Mouse (Mus musculus) layer of hippocampus, adult 9-11 months (tissue): ENCODE results near the gene Ddx27.

Experiments used
- DNase-seq: peaks from one replicate; pipeline ENCODE4 v3.0.0; 2022

Gene Ddx27

DNA sequence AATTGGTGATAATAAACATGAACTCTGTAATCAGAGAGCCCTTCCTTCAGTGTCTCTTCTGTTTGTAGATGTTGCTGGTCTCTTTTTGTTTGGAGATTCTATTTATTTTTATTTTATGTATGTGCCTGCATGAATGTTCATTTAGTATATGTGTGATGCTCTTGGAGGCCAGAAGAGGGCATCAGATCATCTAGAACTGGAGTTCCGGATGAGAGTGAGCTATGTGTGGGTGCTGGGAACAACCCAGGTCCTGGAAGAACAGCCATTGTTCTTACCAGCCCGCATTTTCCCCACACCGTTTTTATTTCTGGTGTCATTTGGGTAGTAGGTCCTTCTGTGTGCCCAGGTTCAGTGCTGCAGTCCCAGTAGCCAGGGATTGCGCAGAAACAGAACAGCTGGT lies 15.5 kb downstream of the Ddx27 start:
- DNase-seq: no peak

DNA sequence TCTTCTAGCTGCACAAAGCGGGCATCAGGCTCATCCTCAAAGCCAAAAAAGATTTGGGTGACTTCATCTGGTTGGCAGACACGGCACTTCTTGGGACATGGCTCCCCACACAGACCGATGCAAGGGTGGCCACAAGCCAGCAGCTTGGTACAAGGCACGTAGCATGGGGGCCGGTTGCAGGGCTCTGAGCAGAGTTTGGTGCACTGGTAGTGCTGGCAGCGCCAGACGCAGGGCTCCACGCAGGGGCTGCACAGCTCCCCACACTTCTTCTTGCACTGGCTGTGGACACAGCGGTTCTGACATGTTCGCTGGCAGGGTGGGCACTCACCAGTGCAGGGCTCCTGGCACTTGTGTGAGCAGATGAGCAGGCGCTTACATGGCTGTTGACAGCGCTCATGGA lies 22.7 kb downstream of the Ddx27 start:
- no peak for DNase-seq

DNA sequence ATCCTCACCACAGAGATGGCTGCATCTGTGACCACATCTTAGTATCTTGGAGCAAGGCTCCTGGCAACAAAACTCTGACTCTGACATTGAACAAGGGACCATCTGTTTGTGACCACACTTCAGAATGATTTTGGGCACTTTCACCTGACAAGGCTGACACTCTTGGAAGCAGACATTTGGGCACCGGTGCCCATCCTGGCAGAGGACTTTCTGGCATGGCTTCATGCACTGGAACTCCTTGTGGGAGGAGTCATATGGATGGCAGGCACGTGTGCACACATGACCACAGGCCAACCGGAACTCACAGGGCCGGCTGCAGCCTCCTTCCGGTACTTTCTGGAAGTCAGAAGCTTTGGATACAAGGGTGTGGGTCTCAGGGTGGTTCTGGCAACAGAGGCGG lies 23.3 kb downstream of the Ddx27 start:
- DNase-seq: no peak

DNA sequence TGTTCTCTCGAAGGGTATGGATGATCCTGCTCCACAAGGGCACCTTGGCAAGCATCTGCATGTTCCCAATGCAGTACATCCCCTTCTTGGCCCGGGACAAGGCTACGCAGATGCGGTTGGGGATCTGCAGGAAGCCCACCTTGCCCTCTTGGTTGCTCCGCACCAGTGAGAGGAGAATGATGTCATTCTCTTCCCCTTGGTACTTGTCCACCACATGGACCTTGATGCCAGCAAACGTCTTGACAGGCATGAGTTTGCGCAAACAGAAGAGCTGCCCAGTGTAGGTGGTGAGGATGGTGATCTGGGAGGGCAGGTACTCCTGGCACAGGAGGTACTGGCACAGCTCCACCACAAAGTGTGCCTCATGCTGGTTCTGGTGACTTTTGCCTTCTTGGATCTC lies 23.7 kb downstream of the Ddx27 start:
- no peak for DNase-seq

DNA sequence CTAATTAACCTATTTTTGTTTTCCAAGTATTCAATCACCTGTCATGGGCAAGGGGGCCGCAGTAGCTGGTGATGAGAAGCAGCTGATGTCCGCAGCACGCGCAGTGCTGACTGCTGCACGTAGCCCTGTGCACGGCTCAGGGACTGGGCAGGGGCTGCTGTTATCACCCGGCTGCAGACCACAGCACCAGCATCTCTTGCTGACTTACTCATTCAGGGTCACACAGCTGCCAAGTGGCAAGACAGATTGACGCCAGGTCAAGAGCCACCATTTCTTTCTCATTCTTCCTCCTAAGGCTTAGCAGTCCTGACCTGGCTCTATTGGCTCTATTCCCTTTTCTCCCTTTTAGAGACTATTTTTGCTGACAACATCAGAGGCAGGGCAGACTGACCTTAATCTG lies 24.4 kb downstream of the Ddx27 start:
- no peak for DNase-seq

DNA sequence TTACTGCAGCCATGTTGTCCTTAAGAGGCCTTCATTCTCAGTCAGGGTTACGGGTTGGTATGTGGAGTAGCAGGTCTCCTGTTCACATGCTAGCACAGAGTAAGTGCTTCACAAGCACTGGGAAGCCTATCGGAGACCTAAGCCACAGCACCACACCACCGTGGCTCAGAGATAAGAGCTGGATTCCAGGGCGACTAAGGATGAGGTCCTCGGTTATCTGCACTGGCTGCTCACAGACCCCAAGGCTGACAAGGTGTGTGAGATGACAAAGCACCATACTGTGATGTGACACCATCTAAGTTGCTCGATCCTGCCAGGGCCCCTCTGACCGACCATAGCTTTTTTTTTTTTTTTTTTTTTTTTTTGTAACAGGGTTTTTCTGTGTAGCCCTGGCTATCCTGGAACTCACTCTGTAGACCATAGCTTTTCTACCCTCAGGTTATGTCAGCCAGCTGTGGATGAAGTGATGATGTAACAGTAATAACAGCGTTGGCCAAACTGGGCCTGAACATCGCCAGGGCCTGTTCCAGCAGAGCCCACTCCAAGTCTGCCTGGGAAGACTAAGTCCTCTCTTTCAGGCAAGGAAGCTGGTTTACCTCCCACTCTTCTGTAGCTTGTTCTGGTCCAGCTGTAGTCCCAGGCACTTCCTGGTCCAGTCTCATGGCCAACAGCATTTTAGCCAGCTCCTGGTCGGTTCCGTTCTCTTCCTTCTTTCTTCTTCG lies 28.6 kb downstream of the Ddx27 start:
- no peak for DNase-seq

DNA sequence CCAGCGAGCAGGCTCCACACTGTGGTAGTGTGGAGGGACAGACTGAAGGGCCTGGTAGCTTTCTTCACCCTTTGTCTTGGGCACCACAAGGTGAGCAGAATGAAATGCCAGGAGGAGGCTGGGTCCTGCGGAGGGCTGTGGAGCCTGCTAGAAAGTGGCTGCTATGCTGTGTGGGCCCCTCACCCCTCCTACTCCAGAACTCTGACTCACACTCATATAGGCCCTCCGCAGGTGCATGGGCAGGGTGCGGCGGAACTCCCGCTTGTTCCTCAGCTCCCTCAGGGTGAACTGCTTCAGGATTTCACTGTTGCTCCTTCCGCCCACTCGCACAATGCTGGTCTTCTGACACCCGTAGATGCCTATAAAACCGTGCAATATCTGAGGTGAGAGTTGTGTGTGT lies 33.2 kb downstream of the Ddx27 start:
- no peak for DNase-seq

DNA sequence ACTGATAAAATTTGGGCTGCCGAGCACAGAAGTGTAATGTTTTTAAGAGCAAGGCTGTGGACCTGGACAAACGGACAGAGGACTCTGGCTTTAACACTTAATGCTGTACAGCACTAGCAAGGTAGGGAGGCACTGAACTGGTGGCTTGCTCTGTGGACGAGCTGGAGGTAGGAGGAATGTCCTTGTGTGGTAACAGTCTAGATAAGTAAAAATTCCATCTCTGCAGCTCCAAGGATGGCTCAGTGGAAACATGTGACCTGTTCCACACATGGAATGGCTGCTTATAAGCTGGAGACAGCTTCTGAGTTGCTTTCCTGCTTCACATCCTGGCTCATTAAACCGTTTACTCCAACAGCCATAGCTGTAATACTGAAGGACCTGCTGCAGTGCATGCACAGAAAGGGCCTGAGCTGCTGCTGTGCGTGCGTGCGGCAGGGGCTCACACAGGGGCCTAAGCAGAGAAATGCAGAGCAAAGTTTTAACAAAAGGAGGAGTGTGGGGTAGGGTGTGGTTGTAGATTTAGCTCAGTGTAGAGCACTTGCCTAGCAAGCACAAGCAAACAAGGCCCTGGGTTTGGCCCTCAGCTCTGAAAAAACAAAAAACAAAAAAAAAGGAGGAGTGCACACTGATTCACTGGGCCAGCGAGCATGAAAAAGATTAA lies 33.8 kb downstream of the Ddx27 start:
- DNase-seq: no peak

DNA sequence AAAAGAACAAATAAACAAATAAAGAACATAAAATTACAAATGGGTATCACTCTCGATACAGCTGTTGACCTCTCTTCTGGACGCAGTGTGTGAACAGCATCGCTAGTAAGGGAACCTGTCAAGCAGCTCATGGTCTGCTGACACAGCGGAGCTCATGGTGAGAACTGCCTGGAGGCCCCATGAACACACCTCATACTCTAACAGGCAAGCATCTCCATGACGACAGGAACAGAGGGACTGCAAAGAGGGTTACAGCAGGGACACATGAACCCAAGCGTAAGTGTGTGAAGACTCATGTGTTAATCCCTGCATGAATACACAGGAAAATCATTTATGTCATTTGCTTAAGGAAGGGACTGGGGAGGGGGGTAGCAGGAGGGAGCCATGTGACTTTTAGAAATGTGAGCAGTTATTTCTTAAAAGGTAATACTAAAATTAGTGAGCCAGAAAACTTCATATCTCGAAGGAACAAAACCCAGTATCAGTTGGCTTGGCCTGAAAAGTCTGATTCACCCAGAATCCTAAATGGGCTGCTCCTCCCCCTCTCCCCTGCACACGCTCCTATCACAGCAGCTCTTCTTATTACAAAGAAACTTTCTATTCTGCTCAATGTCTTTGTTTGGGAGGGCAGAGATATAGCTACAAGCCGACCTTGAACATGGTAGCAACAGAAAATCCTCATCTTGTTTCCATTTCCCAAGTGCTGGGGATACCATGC lies 38.3 kb downstream of the Ddx27 start:
- no peak for DNase-seq

DNA sequence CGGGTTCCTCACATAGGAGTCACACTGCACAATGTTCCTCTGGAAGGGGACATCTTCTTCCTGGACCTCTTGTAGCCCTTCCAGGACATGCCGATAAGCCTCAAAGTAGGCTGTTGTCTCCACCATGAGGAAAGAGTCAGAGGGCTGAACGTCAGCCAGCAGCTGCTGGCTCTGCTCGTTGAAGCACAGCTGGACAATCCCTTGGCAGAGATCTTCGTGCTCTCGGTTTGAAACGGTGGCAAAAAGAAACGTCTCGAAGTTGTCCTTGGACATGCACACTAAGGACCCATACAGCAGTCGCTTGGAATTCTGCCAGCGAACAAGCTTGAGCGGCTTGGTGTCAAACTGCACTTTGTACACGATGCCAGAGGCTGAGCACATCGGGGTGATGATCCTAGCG lies 40.4 kb downstream of the Ddx27 start:
- DNase-seq: peak; percentile 54

DNA sequence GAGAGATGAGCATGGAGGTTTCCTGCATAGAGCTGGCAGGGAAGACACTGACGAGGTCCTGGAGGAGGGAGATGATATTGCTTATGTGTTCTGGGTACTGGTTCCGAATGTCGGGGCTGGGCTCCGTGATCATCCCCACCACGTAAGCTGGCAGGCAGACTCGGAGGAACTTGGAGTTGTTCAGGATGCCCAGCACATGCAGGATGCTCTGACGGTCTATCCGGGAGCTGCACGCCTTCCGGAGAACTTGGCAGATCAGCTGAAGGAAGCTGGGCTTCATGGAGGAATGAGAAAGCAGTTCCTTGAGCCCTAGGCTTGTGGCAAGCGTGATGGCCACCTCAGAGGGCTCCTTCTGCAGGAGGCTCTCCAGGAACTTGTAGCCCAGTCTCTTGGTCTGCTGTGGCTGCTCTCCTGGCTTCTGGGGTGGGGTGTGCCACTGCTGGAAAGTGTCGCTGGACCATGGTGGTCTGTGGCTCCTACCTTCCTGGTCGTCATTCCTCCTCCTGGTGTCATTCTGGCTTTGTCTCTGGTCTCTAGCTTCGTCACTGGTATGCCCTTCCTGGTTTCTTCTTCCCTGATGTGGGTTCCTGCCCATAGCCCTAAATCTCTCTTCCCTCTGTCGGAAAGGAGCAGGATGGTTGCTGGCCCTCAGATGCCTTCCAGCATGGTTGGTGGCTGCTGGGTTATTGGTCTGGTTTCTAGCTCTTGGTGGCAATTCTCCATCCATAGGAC lies 41.4 kb downstream of the Ddx27 start:
- no peak for DNase-seq

DNA sequence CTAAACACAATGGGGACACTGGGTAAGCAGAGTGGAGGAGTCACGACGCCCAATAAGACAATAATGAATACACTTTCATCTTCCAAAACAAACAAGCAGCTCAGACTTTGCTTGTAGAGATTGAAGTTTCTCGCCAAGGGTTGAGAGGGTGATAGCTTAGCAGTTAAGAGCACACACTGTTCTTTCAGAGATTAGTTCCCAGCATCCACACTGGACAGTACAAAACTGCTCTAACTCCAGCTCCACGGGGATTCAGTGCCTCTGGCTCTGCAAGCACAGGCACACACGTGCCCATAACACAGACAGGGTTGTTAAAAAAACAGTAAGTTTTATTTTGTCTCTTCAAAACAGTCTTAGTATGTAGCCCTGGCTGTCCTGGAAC lies 41.9 kb downstream of the Ddx27 start:
- DNase-seq: no peak

DNA sequence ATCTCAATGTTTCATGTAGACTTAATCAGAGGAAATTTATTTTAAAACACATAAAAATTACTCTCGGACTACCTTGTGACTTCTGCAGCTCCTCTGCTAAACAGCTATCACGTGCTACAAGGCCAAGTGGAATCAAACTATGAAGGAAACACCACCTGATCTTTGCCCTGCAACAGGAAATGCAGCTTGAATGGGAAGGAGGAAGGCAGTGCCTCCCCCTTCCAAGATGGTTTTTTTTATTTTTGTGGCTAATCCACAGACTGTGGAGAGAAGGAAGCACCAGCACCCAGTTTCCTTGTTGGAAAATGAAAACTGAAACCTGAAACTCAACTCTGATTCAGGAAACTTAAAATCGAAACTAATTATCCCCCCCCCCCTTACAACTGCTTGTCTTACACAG lies 43.2 kb downstream of the Ddx27 start:
- DNase-seq: no peak

DNA sequence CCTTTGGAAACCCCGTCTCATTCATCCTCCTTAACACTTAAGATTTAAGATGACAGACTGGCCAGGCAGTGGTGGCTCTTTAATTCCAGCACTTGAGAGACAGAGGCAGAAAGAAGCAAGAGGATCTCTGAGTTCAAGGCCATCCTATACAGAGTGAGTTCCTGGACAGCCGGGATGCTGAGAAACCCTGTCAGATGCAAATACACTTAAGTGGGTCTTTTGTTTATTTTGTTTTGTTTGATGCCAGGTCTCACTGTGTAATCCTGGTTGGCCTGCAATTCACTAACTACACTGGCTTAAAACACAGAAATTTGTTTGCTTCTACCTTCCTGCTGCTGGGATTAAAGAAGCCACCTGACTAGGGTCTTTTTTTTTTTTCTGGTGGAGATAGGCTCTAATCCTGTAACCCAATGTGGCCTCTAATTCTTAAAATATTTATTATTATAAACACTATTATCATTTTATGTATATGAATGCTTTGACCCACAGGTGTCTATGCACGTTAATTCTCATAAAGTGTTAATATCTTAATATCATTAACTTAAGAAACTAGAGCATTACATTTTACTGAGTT lies 43.9 kb downstream of the Ddx27 start:
- DNase-seq: no peak

DNA sequence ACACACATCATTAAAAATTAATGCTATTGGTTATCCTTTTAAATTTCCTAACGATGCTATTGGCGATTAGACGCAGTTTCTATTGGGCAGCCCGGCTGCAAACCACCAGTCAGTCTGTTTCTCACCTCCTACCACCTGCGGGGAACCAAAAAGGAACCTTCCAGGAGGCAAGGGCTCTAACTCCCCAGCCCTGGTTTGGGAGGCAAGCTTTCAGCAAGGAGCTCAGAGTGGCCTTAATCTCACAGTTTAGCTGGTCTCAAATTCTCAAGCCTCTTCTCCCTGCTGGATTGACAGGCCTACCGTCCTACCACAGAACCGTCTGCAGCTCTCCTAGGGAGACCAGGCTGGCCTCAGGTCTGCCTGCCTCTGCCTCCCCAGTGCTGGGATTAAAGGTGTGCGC lies 44.5 kb downstream of the Ddx27 start:
- no peak for DNase-seq

DNA sequence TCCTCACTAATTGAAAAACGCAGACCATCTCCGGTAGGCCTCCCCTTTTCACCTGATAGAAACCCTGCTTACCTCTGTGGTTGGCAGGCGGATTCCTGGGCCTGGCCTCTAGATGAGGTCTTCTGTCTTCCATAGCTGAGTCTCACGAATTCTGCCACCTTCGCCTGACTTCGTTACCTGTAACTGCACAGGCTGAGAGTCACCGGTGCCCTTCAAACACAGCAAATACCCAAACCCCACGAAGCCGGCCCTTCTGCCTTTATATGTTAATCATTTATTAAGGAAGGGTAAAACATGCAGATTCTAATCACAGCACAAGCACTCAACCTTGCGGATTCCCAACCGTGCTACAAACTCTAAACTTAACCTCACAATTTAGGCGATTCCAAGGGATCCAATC lies 45.0 kb downstream of the Ddx27 start:
- DNase-seq: no peak

DNA sequence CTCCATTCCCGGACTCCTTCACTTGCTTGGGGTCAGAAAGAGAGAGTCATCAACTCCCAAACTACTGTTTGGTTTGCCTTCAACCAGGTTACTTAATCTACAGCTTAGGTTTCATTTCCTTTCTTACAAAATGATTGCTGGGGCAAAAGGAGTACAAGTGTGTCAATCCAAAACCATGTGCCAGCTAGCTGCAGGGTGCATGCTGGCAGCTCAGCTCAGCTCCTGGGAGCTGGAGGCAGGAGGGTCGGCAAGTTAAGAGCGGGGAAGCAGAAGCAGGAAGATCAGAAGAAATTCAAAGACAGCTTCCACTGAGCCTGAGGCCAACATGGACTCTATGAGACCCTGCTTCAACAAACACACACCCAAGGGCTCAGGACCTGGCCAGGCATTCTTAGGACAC lies 45.4 kb downstream of the Ddx27 start:
- DNase-seq: peak; percentile 55

DNA sequence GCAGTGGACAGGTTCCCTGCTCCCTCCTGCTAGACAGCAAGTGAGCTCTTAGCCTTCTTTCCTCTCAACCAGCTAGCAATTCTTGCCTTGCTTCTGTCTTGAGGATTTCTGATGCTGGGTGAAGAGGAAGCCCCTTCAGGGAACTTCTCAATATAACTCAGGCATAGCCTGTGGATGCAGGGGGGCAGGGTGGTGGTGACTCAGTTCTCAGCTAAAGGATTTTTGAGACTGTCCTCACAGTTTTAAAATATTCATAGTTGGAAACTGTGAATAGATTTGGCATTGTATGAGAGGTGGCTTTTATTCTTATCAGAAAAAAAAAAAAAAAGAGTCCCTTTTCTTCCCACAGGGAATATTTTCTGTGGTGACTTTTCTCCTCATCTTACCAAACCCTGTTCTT lies 45.8 kb downstream of the Ddx27 start:
- DNase-seq: no peak

DNA sequence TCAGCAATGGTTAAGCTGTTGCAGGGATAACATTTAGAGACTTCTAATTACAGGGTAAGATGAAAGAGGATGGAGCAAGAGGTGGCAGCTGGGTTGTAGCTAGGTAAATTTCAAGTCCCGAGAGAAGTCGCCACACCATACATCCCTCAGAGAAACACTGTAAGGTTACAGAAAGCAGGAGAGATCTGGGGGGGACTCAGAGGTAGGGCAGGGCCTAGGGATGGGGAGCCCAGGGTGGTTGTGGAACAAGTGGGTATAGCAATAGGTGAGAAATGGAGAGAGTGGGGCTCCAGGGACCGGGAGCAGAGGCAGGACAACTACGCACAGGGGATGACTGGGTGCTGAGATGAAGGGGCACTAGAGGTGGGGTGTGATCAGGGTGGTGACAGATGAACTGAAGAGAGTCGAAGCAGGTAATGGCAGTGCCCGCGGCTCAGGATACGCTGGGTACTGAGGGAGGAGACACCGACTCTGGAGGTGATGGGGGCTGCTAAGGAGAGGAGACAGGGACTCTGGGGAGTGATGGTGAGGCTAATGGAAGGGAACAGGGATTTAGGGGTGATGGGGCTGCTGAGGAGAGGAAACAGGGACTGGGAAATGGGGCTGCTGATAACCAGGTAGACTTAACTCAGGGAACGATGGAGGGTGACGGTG lies 46.5 kb downstream of the Ddx27 start:
- DNase-seq: no peak

DNA sequence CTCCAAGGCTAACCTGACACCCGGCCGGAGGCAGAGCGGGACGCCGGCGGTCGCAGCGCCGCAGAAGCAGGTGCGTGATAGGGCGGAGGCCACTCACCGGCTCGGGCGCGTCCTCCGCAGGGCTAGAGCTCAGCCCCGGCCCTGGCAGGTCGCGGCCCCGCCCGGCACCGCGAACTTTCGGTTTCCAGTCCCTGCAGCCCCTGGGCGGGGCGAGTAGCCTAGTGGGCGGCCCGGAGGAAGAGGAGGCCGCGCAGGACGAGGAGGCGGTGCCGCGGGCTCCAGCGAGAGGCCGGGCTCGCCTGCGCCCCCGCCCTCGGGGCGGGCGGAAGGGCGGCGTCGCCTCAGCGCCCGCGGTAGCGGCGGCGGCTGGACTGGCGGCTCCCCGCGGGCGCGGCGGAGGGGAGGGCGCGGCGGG lies 47.5 kb downstream of the Ddx27 start:
- peak; percentile 93 for DNase-seq

DNA sequence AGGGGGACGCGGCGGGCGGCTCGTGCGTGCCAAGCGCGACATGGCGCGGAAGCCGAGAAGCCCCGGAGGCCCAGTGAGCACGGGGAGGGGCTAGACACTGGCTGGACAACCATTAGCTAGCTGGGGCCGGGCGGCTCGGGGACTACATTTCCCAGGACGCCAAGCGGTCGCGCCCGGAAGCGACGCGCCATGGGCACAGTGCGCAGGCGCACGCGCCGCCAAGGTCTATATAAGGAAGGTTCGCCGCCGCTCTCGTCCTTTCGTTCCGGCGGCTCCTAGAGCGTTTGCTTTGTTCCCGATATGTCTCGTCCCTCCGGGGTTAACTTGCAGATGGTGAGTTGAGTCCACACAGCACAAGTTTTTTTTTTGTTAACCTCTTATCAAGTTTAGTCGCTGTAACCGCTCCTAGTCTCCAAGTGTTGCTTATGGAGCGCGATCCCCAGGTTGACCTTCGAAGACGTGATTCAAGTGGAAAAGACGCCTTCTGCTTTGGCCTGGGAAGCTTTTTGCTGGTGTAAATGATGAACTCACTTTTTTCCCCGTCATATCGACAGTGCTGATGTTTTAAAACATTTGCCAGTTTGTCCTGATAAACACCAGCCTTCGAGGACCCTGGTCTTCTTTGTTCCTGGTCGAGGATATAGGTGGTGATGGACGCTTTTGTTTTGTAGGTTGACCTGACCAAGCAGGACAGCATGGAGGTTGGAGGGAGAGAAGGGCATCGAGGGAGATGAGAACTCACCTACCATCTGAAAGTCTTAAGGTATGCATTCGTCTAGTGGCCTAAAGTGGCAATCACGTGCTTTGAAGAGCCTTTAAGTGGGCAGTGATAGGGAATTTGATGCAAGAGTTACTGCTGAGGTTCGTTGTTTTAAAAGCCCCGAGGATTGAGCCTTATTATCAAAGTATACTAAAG lies 48.2 kb downstream of the Ddx27 start, which contains the start of gene Znfx1:
Znfx1 (minus strand) TSS at position 51 of the 916 bp plus-strand sequence.
- DNase-seq: peak; percentile 96
